Mouse (Mus musculus) testis, adult 2 months (tissue): Measurements from ENCODE around the gene Cklf. TPM values are rescaled to one million over a fixed set of nuclear protein-coding genes. Genes with fewer than 3 reads are reported as not detected.

Experiments
- H3K27ac ChIP-seq: fragments of 200-500 bp; 2 replicates; pipeline ENCODE4 v1.5.1; 2012; ENCODE audit warnings: low read depth, low read length; ENCODE audit not compliant: control insufficient read depth, insufficient read depth
- H3K27me3 ChIP-seq: fragments of 200-500 bp; 2 replicates; pipeline ENCODE4 v1.6.1; 2012; ENCODE audit warnings: mild to moderate bottlenecking, low read length, moderate library complexity; ENCODE audit not compliant: control insufficient read depth, insufficient read depth
- H3K36me3 ChIP-seq: fragments of 200-500 bp; 2 replicates; pipeline ENCODE4 v1.6.1; 2012; ENCODE audit warnings: mild to moderate bottlenecking, low read length; ENCODE audit not compliant: control insufficient read depth, insufficient read depth
- H3K4me1 ChIP-seq: fragments of 200-500 bp; 2 replicates; pipeline ENCODE4 v1.6.1; 2012; ENCODE audit warnings: low read length; ENCODE audit not compliant: control insufficient read depth, insufficient read depth
- H3K4me3 ChIP-seq: fragments of 200-500 bp; 2 replicates; pipeline ENCODE4 v1.5.1; 2012; ENCODE audit warnings: low read depth, mild to moderate bottlenecking, low read length, moderate library complexity, mixed read lengths; ENCODE audit not compliant: control insufficient read depth
- CTCF ChIP-seq: fragments of 200-500 bp; IDR thresholded peaks from 2 replicates; pipeline ENCODE4 v1.5.1; 2012; ENCODE audit warnings: low read depth, mild to moderate bottlenecking, inconsistent platforms, low read length, moderate library complexity; ENCODE audit not compliant: control insufficient read depth, insufficient read depth, insufficient replicate concordance
- POLR2A ChIP-seq: fragments of 200-500 bp; IDR thresholded peaks from 2 replicates; pipeline ENCODE4 v1.6.1; 2012; ENCODE audit warnings: low read depth, mild to moderate bottlenecking, inconsistent platforms, low read length, moderate library complexity; ENCODE audit not compliant: control insufficient read depth
- polyA plus RNA-seq: library from polyadenylated mRNA; depleted of rRNA; stranded (reverse); fragments of >200 nt; gene quantifications from 2 replicates; pipeline ENCODE4 v1.2.3, GENCODE M21; 2012

The Cklf gene
- polyA plus RNA-seq, 1 experiment: 164 TPM

- H3K4me3 ChIP-seq: no peak overlapping the region
- H3K36me3 ChIP-seq: no peaks in the 10 kb centered on the region; the same call in 1 of the 2 replicates
- no peak for TF ChIP-seq CTCF
- no peak for TF ChIP-seq POLR2A
These were observed 23.6 kb upstream of the Cklf start for GRCm38 (mm10) chr8:104227048-104227447.

GRCm38 (mm10) chr8:104230377-104230776 is 20.3 kb upstream of the Cklf start:
- H3K4me3 ChIP-seq: no peak overlapping the region
- no peak overlapping the region for H3K27ac ChIP-seq
- no peaks in the 10 kb centered on the region for H3K27me3 ChIP-seq
- H3K36me3 ChIP-seq: no peaks in the 10 kb centered on the region; the same call in 1 of the 2 replicates
- TF ChIP-seq CTCF: no peak
- TF ChIP-seq POLR2A: no peak
- H3K4me1 ChIP-seq: no peaks in the 10 kb centered on the region

More at GRCm38 (mm10) chr8:104227048-104227447, 23.6 kb upstream of the Cklf start:
- Histone ChIP-seq H3K4me1 (no peaks in the 10 kb centered on the region), H3K27me3 (no peaks in the 10 kb centered on the region), H3K27ac (no peak overlapping the region)

GRCm38 (mm10) chr8:104232039-104232438 is 18.6 kb upstream of the Cklf start:
- no peaks in the 10 kb centered on the region; the same call in 1 of the 2 replicates for H3K36me3 ChIP-seq
- no peak for TF ChIP-seq POLR2A
- TF ChIP-seq CTCF: no peak

GRCm38 (mm10) chr8:104232919-104233318 is 17.7 kb upstream of the Cklf start:
- no peak overlapping the region for H3K27ac ChIP-seq
- H3K4me3 ChIP-seq: no peak overlapping the region
- no peaks in the 10 kb centered on the region for H3K27me3 ChIP-seq
- TF ChIP-seq CTCF (no peak), POLR2A (no peak)
- no peaks in the 10 kb centered on the region for H3K4me1 ChIP-seq
- no peaks in the 10 kb centered on the region; the same call in 1 of the 2 replicates for H3K36me3 ChIP-seq

More at GRCm38 (mm10) chr8:104232039-104232438, 18.6 kb upstream of the Cklf start:
- Histone ChIP-seq H3K27me3 (no peaks in the 10 kb centered on the region), H3K4me1 (no peaks in the 10 kb centered on the region), H3K27ac (no peak overlapping the region), H3K4me3 (no peak overlapping the region)

- Histone ChIP-seq H3K27me3 (no peaks in the 10 kb centered on the region), H3K36me3 (no peaks in the 10 kb centered on the region; the same call in 1 of the 2 replicates)
- TF ChIP-seq CTCF: no peak
- TF ChIP-seq POLR2A: no peak
These were observed 16.1 kb upstream of the Cklf start for GRCm38 (mm10) chr8:104234573-104234972.

GRCm38 (mm10) chr8:104239418-104239861 is 11.2 kb upstream of the Cklf start:
- TF ChIP-seq POLR2A: no peak
- no peaks in the 10 kb centered on the region for H3K27me3 ChIP-seq
- no peaks in the 10 kb centered on the region; the same call in 1 of the 2 replicates for H3K36me3 ChIP-seq
- no peak overlapping the region for H3K27ac ChIP-seq
- H3K4me1 ChIP-seq: no peaks in the 10 kb centered on the region
- no peak overlapping the region for H3K4me3 ChIP-seq

More at GRCm38 (mm10) chr8:104234573-104234972, 16.1 kb upstream of the Cklf start:
- Histone ChIP-seq H3K27ac (no peak overlapping the region), H3K4me1 (no peaks in the 10 kb centered on the region), H3K4me3 (no peak overlapping the region)

GRCm38 (mm10) chr8:104242038-104242644 is 8.5 kb upstream of the Cklf start:
- Histone ChIP-seq H3K27me3 (no peaks in the 10 kb centered on the region), H3K4me1 (peaks cover 3% of the 10 kb centered on the region), H3K27ac (no peak overlapping the region), H3K36me3 (peaks cover 1% of the 10 kb centered on the region; the same call in 1 of the 2 replicates), H3K4me3 (no peak overlapping the region)
- no peak for TF ChIP-seq CTCF
- TF ChIP-seq POLR2A: no peak
